Mouse (Mus musculus) cerebellum, adult 18-20 months (tissue): Measurements from ENCODE around the gene Emid1.
"Not testable (repeated sequence)": the region's sequence is repeated elsewhere in the genome, so short reads cannot be mapped to it uniquely, and the experiment has no call there.

Experiments
- DNase-seq, 2 experiments: peaks; one replicate each; pipeline ENCODE4 v3.0.0; 2021

The Emid1 gene

GRCm38 (mm10) chr11:5102384-5102783 is 49.7 kb downstream of the Emid1 start:
- DNase-seq: no peak

GRCm38 (mm10) chr11:5101641-5102040 is 50.4 kb downstream of the Emid1 start:
- no peak for DNase-seq

GRCm38 (mm10) chr11:5100801-5101200 is 51.3 kb downstream of the Emid1 start:
- no peak for DNase-seq

GRCm38 (mm10) chr11:5100283-5100682 is 51.8 kb downstream of the Emid1 start:
- DNase-seq: no peak

GRCm38 (mm10) chr11:5099576-5100183 is 52.4 kb downstream of the Emid1 start:
- DNase-seq: peak; percentile 73 to 80

GRCm38 (mm10) chr11:5098736-5099542 is 53.1 kb downstream of the Emid1 start, which contains the start of the genes Rhbdd3 and Ewsr1:
Gene Rhbdd3 (plus strand): TSS chr11:5098926.
Gene Ewsr1 (minus strand): TSS chr11:5099266.
- peak; percentile 93 to 99 for DNase-seq

- peak; percentile 61 to 65 for DNase-seq
Observed at GRCm38 (mm10) chr11:5098035-5098735, 53.9 kb downstream of the Emid1 start.

- no peak for DNase-seq
Observed at GRCm38 (mm10) chr11:5096480-5097020, 55.5 kb downstream of the Emid1 start.

GRCm38 (mm10) chr11:5095877-5096276 is 56.2 kb downstream of the Emid1 start:
- DNase-seq: no peak

GRCm38 (mm10) chr11:5091706-5092105 is 60.4 kb downstream of the Emid1 start:
- no peak for DNase-seq

- DNase-seq: no peak
Observed at GRCm38 (mm10) chr11:5089147-5089546, 62.9 kb downstream of the Emid1 start.

GRCm38 (mm10) chr11:5076843-5077242 is 75.2 kb downstream of the Emid1 start:
- DNase-seq: not testable (repeated sequence)

GRCm38 (mm10) chr11:5075760-5076159 is 76.3 kb downstream of the Emid1 start:
- no peak for DNase-seq

- no peak for DNase-seq
Observed at GRCm38 (mm10) chr11:5074882-5075281, 77.2 kb downstream of the Emid1 start.

- DNase-seq: no peak
Observed at GRCm38 (mm10) chr11:5068126-5068971, 83.7 kb downstream of the Emid1 start.

GRCm38 (mm10) chr11:5067063-5067462 is 85.0 kb downstream of the Emid1 start:
- no peak for DNase-seq

GRCm38 (mm10) chr11:5065056-5065821 is 86.8 kb downstream of the Emid1 start, which contains the start of gene Gas2l1:
Gene Gas2l1 (minus strand): TSS chr11:5065327.
- DNase-seq: peak; percentile 87 to 92

- no peak for DNase-seq
Observed at GRCm38 (mm10) chr11:5064282-5065055, 87.6 kb downstream of the Emid1 start.

GRCm38 (mm10) chr11:5063561-5064281 is 88.3 kb downstream of the Emid1 start:
- DNase-seq: peak in 1 of 2 experiments; percentile 45
